Mouse (Mus musculus) kidney, postnatal 0 days (tissue): ENCODE results near the gene Olfr320. TPM values are rescaled to one million over a fixed set of nuclear protein-coding genes. Genes with fewer than 3 reads are reported as not detected.

ENCODE experiments used
- ATAC-seq: fragments of 200-750 bp; cut with Nextera tagmentation; replicated peaks from 2 replicates; pipeline ENCODE4 v1.8.0; 2017; ENCODE audit warnings: low read depth, moderate number of reproducible peaks, moderate TSS enrichment, moderate library complexity; ENCODE audit not compliant: low FRiP score
- DNase-seq: peaks from one replicate; pipeline ENCODE4 v3.0.0-alpha.2; 2016; ENCODE audit warnings: low spot score
- H3K27ac ChIP-seq: fragments of 300-500 bp; sonication (generic); 2 replicates; pipeline ENCODE4 v1.5.1; 2014; ENCODE audit warnings: mild to moderate bottlenecking
- H3K27me3 ChIP-seq: fragments of 300-500 bp; sonication (generic); 2 replicates; pipeline ENCODE4 v1.6.1; 2014; ENCODE audit warnings: low read length, mixed read lengths; ENCODE audit not compliant: insufficient read depth
- H3K36me3 ChIP-seq: fragments of 300-500 bp; sonication (generic); 2 replicates; pipeline ENCODE4 v1.6.1; 2014; ENCODE audit warnings: low read length, mixed read lengths; ENCODE audit not compliant: insufficient read depth
- H3K4me1 ChIP-seq: fragments of 300-500 bp; sonication (generic); replicated peaks from 2 replicates; pipeline ENCODE4 v1.6.1; 2014; ENCODE audit warnings: antibody characterized with exemption, low read length, mixed read lengths; ENCODE audit not compliant: insufficient read depth
- H3K4me2 ChIP-seq: fragments of 300-500 bp; sonication (generic); 2 replicates; pipeline ENCODE4 v1.6.1; 2014; ENCODE audit warnings: mild to moderate bottlenecking, low read length, moderate library complexity, mixed read lengths
- H3K4me3 ChIP-seq: fragments of 300-500 bp; sonication (generic); replicated peaks from 2 replicates; pipeline ENCODE4 v1.5.1; 2014; ENCODE audit warnings: low read depth, low read length
- H3K9ac ChIP-seq: fragments of 300-500 bp; sonication (generic); 2 replicates; pipeline ENCODE4 v1.6.1; 2014; ENCODE audit warnings: low read depth, low read length
- H3K9me3 ChIP-seq: fragments of 300-500 bp; sonication (generic); replicated peaks from 2 replicates; pipeline ENCODE4 v1.6.1; 2016; ENCODE audit warnings: low read length, inconsistent platforms, mixed read lengths
- CTCF ChIP-seq: IDR thresholded peaks from 2 replicates; pipeline ENCODE4 v1.5.1; 2016; ENCODE audit warnings: antibody characterized with exemption, low read depth, mild to moderate bottlenecking, moderate library complexity
- WGBS: fragments of 180-500 bp; shearing (Covaris S2); extraction: QIAGEN DNeasy Blood & Tissue Kit; methylation state at CpG from one replicate; pipeline ENCODE4 v1.1.7; 2014; 5-methylcytosine and 5-hydroxymethylcytosine counted together
- polyA plus RNA-seq: library from polyadenylated mRNA; unstranded; fragments of >200 nt; fragmentation: Nextera tagmentation; extraction: Ambion mirVana; gene quantifications from 2 replicates; pipeline ENCODE4 v1.2.1, GENCODE M21; 2015

Olfr320 gene
- polyA plus RNA-seq, 1 experiment from 2014 or later = not detected

- Histone ChIP-seq H3K4me3 (no peak overlapping the region), H3K4me1 (no peaks in the 10 kb centered on the region), H3K9ac (no peak overlapping the region), H3K27ac (no peak overlapping the region), H3K27me3 (0 out of 2 replicates have a peak, but pooled peaks cover 10% of the 10 kb centered on the region), H3K4me2 (no peak overlapping the region), H3K36me3 (no peaks in the 10 kb centered on the region), H3K9me3 (no peaks in the 10 kb centered on the region)
- DNase-seq (no peak), ATAC-seq (no peak)
- 84% methylated on average over 13 of the region's 13 CpGs for WGBS
- no peak for TF ChIP-seq CTCF
Measured at GRCm38 (mm10) chr11:58641638-58642358, 39.1 kb upstream of the Olfr320 start.

- DNase-seq (peak; percentile 14), ATAC-seq (no peak)
Measured at GRCm38 (mm10) chr11:58643350-58643749, 37.5 kb upstream of the Olfr320 start.

GRCm38 (mm10) chr11:58655151-58655550 lies 25.7 kb upstream of the Olfr320 start:
- Histone ChIP-seq H3K4me2 (no peak overlapping the region), H3K4me1 (no peaks in the 10 kb centered on the region), H3K9me3 (no peaks in the 10 kb centered on the region), H3K4me3 (no peak overlapping the region), H3K9ac (no peak overlapping the region), H3K36me3 (no peaks in the 10 kb centered on the region), H3K27ac (no peak overlapping the region), H3K27me3 (no peaks in the 10 kb centered on the region)
- TF ChIP-seq CTCF = no peak
- no peak for DNase-seq
- 77% methylated on average over 3 of the region's 3 CpGs for WGBS
- no peak for ATAC-seq

More at GRCm38 (mm10) chr11:58643350-58643749, 37.5 kb upstream of the Olfr320 start:
- Histone ChIP-seq H3K27ac (no peak overlapping the region), H3K4me1 (no peaks in the 10 kb centered on the region), H3K4me2 (no peak overlapping the region), H3K27me3 (0 out of 2 replicates have a peak, but pooled peaks cover 10% of the 10 kb centered on the region), H3K4me3 (no peak overlapping the region), H3K9me3 (no peaks in the 10 kb centered on the region), H3K36me3 (no peaks in the 10 kb centered on the region), H3K9ac (no peak overlapping the region)
- peak; percentile 59 for TF ChIP-seq CTCF
- WGBS = 39% methylated on average over 6 of the region's 6 CpGs

GRCm38 (mm10) chr11:58658596-58658995 lies 22.3 kb upstream of the Olfr320 start, which contains the start of gene Olfr322:
Gene Olfr322 (plus strand): TSS chr11:58658782.
- ATAC-seq = no peak
- Histone ChIP-seq H3K27ac (no peak within 1 kb of the TSS), H3K4me1 (no peaks in the 10 kb centered on the region), H3K4me2 (no peak within 1 kb of the TSS), H3K36me3 (no peaks in the 10 kb centered on the region), H3K27me3 (no peaks in the 10 kb centered on the region), H3K9me3 (no peaks in the 10 kb centered on the region), H3K4me3 (no peak within 1 kb of the TSS), H3K9ac (no peak within 1 kb of the TSS)
- no peak for DNase-seq
- TF ChIP-seq CTCF = no peak
- 84% methylated on average over 4 of the region's 4 CpGs for WGBS

GRCm38 (mm10) chr11:58669252-58669651 lies 11.6 kb upstream of the Olfr320 start:
- no peaks in the 10 kb centered on the region for H3K9me3 ChIP-seq
- DNase-seq (no peak), ATAC-seq (no peak)
- TF ChIP-seq CTCF = no peak
- no peaks in the 10 kb centered on the region for H3K36me3 ChIP-seq
- no peak overlapping the region for H3K4me3 ChIP-seq
- no peaks in the 10 kb centered on the region for H3K4me1 ChIP-seq
- H3K27ac ChIP-seq = no peak overlapping the region
- no peaks in the 10 kb centered on the region for H3K27me3 ChIP-seq
- H3K9ac ChIP-seq = no peak overlapping the region
- no peak overlapping the region for H3K4me2 ChIP-seq

GRCm38 (mm10) chr11:58671825-58672224 lies 9.1 kb upstream of the Olfr320 start:
- Histone ChIP-seq H3K27me3 (no peaks in the 10 kb centered on the region), H3K9ac (no peak overlapping the region), H3K4me2 (no peak overlapping the region), H3K9me3 (no peaks in the 10 kb centered on the region), H3K4me3 (no peak overlapping the region), H3K36me3 (no peaks in the 10 kb centered on the region), H3K27ac (no peak overlapping the region), H3K4me1 (no peaks in the 10 kb centered on the region)
- peak; percentile 23; the same call in 1 of the 2 replicates for TF ChIP-seq CTCF
- DNase-seq = no peak
- no peak for ATAC-seq
- WGBS = 49% methylated on average over 4 of the region's 4 CpGs
